Mouse (Mus musculus) fat pad, adult 2 months (tissue): ENCODE data around the gene Avil.
"Not testable (repeated sequence)": the region's sequence is repeated elsewhere in the genome, so short reads cannot be mapped to it uniquely, and the experiment has no call there.

Source experiments
- DNase-seq: peaks from one replicate; pipeline ENCODE4 v3.0.0-alpha.2; 2011; ENCODE audit warnings: low read depth, low spot score; ENCODE audit errors: extremely low read depth

The Avil gene

GRCm38 (mm10) chr10:127058708-127059107, 58.2 kb downstream of the Avil start:
- DNase-seq: no peak

GRCm38 (mm10) chr10:127059174-127059967, 58.9 kb downstream of the Avil start:
- DNase-seq: no peak

- DNase-seq: no peak
Observed at GRCm38 (mm10) chr10:127059968-127060916, 59.7 kb downstream of the Avil start, which contains the start of gene March9. TSS of gene March9 (minus strand) at chr10:127060184.

GRCm38 (mm10) chr10:127061085-127061484, 60.6 kb downstream of the Avil start:
- no peak for DNase-seq

- DNase-seq: no peak
Observed at GRCm38 (mm10) chr10:127061513-127061912, 61.0 kb downstream of the Avil start.

- DNase-seq: not testable (repeated sequence)
Observed at GRCm38 (mm10) chr10:127062101-127062500, 61.6 kb downstream of the Avil start.

GRCm38 (mm10) chr10:127062503-127062902, 62.0 kb downstream of the Avil start:
- no peak for DNase-seq

- peak; percentile 80 for DNase-seq
Observed at GRCm38 (mm10) chr10:127063239-127063872, 62.8 kb downstream of the Avil start, which contains the start of gene Cdk4. TSS of gene Cdk4 (plus strand) at chr10:127063534.

GRCm38 (mm10) chr10:127063913-127064870, 63.7 kb downstream of the Avil start:
- no peak for DNase-seq

GRCm38 (mm10) chr10:127065981-127066380, 65.5 kb downstream of the Avil start:
- DNase-seq: no peak

- DNase-seq: no peak
Observed at GRCm38 (mm10) chr10:127066519-127067018, 66.1 kb downstream of the Avil start.

- no peak for DNase-seq
Observed at GRCm38 (mm10) chr10:127068360-127069038, 68.0 kb downstream of the Avil start.

GRCm38 (mm10) chr10:127069281-127070189, 69.0 kb downstream of the Avil start:
- no peak for DNase-seq
